Mouse (Mus musculus): ENCODE measurements around the gene Spock1. TPM values are rescaled to one million over a fixed set of nuclear protein-coding genes. Genes with fewer than 3 reads are reported as not detected.

Gene Spock1
- polyA plus RNA-seq, 1 experiment from 2014 or later = 1.1 TPM

GRCm38 (mm10) chr13:57641649-57642048 is 266.5 kb downstream of the Spock1 start:
- Histone ChIP-seq H3K9me3 (ENCODE audit: control insufficient read depth) (no peaks in the 10 kb centered on the region), H3K27me3 (replicated peaks; ENCODE audit: control insufficient read depth, insufficient read depth, low read length) (no peaks in the 10 kb centered on the region), H3K4me3 (ENCODE audit: low read depth, low read length) (no peak overlapping the region), H3K27ac (ENCODE audit: low read depth, low read length) (no peak overlapping the region), H3K36me3 (ENCODE audit: control insufficient read depth, insufficient read depth) (no peaks in the 10 kb centered on the region), H3K4me1 (replicated peaks; ENCODE audit: control insufficient read depth, insufficient read depth, low read length) (no peaks in the 10 kb centered on the region), H3K9ac (ENCODE audit: low read depth, low read length) (no peak overlapping the region), H3K4me2 (replicated peaks; ENCODE audit: low read depth) (no peak overlapping the region)
- 74% methylated on average over 4 of the region's 4 CpGs for WGBS
- TF ChIP-seq CTCF (IDR thresholded peaks at IDR 0.05; ENCODE audit: low read depth) = no peak
- ATAC-seq = no peak

- no peaks in the 10 kb centered on the region for H3K9me3 ChIP-seq (ENCODE audit: control insufficient read depth)
- H3K4me2 ChIP-seq (replicated peaks; ENCODE audit: low read depth) = no peak overlapping the region
- H3K27ac ChIP-seq (ENCODE audit: low read depth, low read length) = no peak overlapping the region
- H3K4me1 ChIP-seq (replicated peaks; ENCODE audit: control insufficient read depth, insufficient read depth, low read length) = no peaks in the 10 kb centered on the region
- no peaks in the 10 kb centered on the region for H3K27me3 ChIP-seq (replicated peaks; ENCODE audit: control insufficient read depth, insufficient read depth, low read length)
- no peak for ATAC-seq
- WGBS = 71% methylated on average over 2 of the region's 2 CpGs
- no peaks in the 10 kb centered on the region for H3K36me3 ChIP-seq (ENCODE audit: control insufficient read depth, insufficient read depth)
- TF ChIP-seq CTCF (IDR thresholded peaks at IDR 0.05; ENCODE audit: low read depth) = no peak
- H3K9ac ChIP-seq (ENCODE audit: low read depth, low read length) = no peak overlapping the region
- H3K4me3 ChIP-seq (ENCODE audit: low read depth, low read length) = no peak overlapping the region
Observed at GRCm38 (mm10) chr13:57640968-57641367, 267.2 kb downstream of the Spock1 start.

- H3K4me2 ChIP-seq (replicated peaks; ENCODE audit: low read depth) = no peak overlapping the region
- no peak overlapping the region for H3K27ac ChIP-seq (ENCODE audit: low read depth, low read length)
- no peak for ATAC-seq
- H3K4me3 ChIP-seq (ENCODE audit: low read depth, low read length) = no peak overlapping the region
- no peaks in the 10 kb centered on the region for H3K9me3 ChIP-seq (ENCODE audit: control insufficient read depth)
- H3K27me3 ChIP-seq (replicated peaks; ENCODE audit: control insufficient read depth, insufficient read depth, low read length) = no peaks in the 10 kb centered on the region
- TF ChIP-seq CTCF (IDR thresholded peaks at IDR 0.05; ENCODE audit: low read depth) = no peak
- no peak overlapping the region for H3K9ac ChIP-seq (ENCODE audit: low read depth, low read length)
- no peaks in the 10 kb centered on the region for H3K36me3 ChIP-seq (ENCODE audit: control insufficient read depth, insufficient read depth)
- WGBS = 80% methylated on average over 5 of the region's 5 CpGs
- no peaks in the 10 kb centered on the region for H3K4me1 ChIP-seq (replicated peaks; ENCODE audit: control insufficient read depth, insufficient read depth, low read length)
Observed at GRCm38 (mm10) chr13:57638820-57639219, 269.3 kb downstream of the Spock1 start.

- Histone ChIP-seq H3K27ac (ENCODE audit: low read depth, low read length) (no peak overlapping the region), H3K4me2 (replicated peaks; ENCODE audit: low read depth) (no peak overlapping the region), H3K4me3 (ENCODE audit: low read depth, low read length) (no peak overlapping the region), H3K4me1 (replicated peaks; ENCODE audit: control insufficient read depth, insufficient read depth, low read length) (no peaks in the 10 kb centered on the region), H3K27me3 (replicated peaks; ENCODE audit: control insufficient read depth, insufficient read depth, low read length) (no peaks in the 10 kb centered on the region), H3K9ac (ENCODE audit: low read depth, low read length) (no peak overlapping the region), H3K36me3 (ENCODE audit: control insufficient read depth, insufficient read depth) (no peaks in the 10 kb centered on the region), H3K9me3 (ENCODE audit: control insufficient read depth) (no peaks in the 10 kb centered on the region)
- 88% methylated on average over 15 of the region's 15 CpGs for WGBS
- ATAC-seq = no peak
- TF ChIP-seq CTCF (IDR thresholded peaks at IDR 0.05; ENCODE audit: low read depth) = no peak
Observed at GRCm38 (mm10) chr13:57637606-57638132, 270.5 kb downstream of the Spock1 start.

GRCm38 (mm10) chr13:57637080-57637572 is 271.0 kb downstream of the Spock1 start:
- Histone ChIP-seq H3K9ac (ENCODE audit: low read depth, low read length) (no peak overlapping the region), H3K9me3 (ENCODE audit: control insufficient read depth) (no peaks in the 10 kb centered on the region), H3K4me1 (replicated peaks; ENCODE audit: control insufficient read depth, insufficient read depth, low read length) (no peaks in the 10 kb centered on the region), H3K36me3 (ENCODE audit: control insufficient read depth, insufficient read depth) (no peaks in the 10 kb centered on the region), H3K27ac (ENCODE audit: low read depth, low read length) (no peak overlapping the region), H3K27me3 (replicated peaks; ENCODE audit: control insufficient read depth, insufficient read depth, low read length) (no peaks in the 10 kb centered on the region), H3K4me2 (replicated peaks; ENCODE audit: low read depth) (no peak overlapping the region), H3K4me3 (ENCODE audit: low read depth, low read length) (no peak overlapping the region)
- WGBS = 88% methylated on average over 10 of the region's 10 CpGs
- TF ChIP-seq CTCF (IDR thresholded peaks at IDR 0.05; ENCODE audit: low read depth) = no peak
- ATAC-seq = no peak

- 76% methylated on average over 10 of the region's 10 CpGs for WGBS
Observed at GRCm38 (mm10) chr13:57636196-57637015, 271.7 kb downstream of the Spock1 start.

More at GRCm38 (mm10) chr13:57636196-57637015, 271.7 kb downstream of the Spock1 start:
- Histone ChIP-seq H3K36me3 (ENCODE audit: control insufficient read depth, insufficient read depth) (no peaks in the 10 kb centered on the region), H3K4me2 (replicated peaks; ENCODE audit: low read depth) (no peak overlapping the region), H3K9me3 (ENCODE audit: control insufficient read depth) (no peaks in the 10 kb centered on the region), H3K4me3 (ENCODE audit: low read depth, low read length) (no peak overlapping the region), H3K4me1 (replicated peaks; ENCODE audit: control insufficient read depth, insufficient read depth, low read length) (no peaks in the 10 kb centered on the region), H3K9ac (ENCODE audit: low read depth, low read length) (no peak overlapping the region), H3K27ac (ENCODE audit: low read depth, low read length) (no peak overlapping the region), H3K27me3 (replicated peaks; ENCODE audit: control insufficient read depth, insufficient read depth, low read length) (no peaks in the 10 kb centered on the region)
- no peak for TF ChIP-seq CTCF (IDR thresholded peaks at IDR 0.05; ENCODE audit: low read depth)
- no peak for ATAC-seq
